Mouse (Mus musculus) subcutaneous adipose tissue, adult 2 months (tissue): ENCODE data around the gene Olfr348. TPM values are rescaled to one million over a fixed set of nuclear protein-coding genes. Genes with fewer than 3 reads are reported as not detected.

Experiments
- polyA plus RNA-seq: library from polyadenylated mRNA; depleted of rRNA; stranded (reverse); fragments of >200 nt; gene quantifications from 2 replicates; pipeline ENCODE4 v1.2.3, GENCODE M21; 2012; ENCODE audit warnings: low replicate concordance; rRNA removed

Olfr348 gene
- polyA plus RNA-seq, result not detected in 2 replicates

DNA sequence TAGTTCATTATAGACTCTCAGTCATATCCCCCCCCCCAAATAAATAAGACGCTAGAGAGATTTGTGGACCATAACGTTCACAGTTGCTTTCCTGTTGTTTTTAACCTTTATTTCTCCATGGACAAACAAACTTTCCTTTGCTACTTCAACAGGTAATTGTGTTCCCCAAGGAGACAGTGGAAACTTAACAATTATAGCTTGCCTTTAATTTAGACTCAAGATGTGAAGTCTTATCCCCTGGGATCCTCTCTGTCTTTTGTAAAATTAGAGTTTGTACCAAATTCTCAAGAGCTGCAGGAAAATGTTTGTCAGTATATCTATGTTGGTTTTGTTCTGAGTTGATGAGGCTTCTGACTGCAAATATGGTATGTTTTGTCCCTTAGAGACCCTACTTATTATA lies at the start of gene Olfr348:
TSS of gene Olfr348 (plus strand) at position 301 of the 400 bp plus-strand sequence.

DNA sequence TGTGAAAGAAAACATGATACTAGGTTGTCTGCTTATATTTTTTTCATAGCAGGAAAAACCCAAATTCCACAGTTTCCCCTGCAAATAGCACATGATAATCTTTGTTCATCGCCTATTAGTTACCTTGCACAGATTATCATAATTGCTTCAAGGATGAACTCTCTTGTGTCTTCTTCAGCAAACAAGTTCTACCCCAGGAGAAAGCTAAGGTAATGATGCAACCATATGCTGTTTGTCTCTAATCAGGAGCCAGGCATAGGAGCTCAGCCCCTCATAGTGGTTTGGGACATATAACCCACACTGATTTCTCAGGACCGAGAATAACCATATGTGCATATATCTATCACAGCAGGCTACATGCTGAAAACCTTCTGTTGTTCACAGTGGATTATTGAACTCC lies 6.2 kb downstream of the Olfr348 start, which contains the start of gene Olfr50:
TSS of gene Olfr50 (plus strand) at position 301 of the 400 bp plus-strand sequence.

DNA sequence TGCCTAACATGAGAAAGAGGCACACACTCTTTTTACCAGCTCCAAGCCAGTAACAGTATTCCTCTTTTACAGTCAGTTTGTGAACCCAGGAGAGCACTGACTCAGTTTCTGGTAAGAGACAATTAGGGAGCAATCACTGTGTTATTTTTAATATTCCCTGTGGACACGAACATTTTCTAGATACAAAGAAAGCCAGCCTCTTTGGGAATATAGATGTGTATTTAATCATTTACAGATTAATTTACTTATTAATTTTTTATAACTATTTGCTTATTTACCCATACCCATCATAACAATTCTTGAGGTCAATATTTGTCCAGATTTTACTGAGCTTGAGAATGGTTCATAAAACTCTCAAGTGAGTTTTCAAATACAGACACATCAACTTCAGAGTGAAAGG lies 32.9 kb downstream of the Olfr348 start, which contains the start of gene Olfr3:
TSS of gene Olfr3 (minus strand) at position 101 of the 400 bp plus-strand sequence.

Other genes starting within 250 kb of the Olfr348 start
- gene Olfr344, start 217.6 kb upstream of the Olfr348 start, polyA plus RNA-seq, result not detected in 2 replicates
- gene Olfr345, start 144.2 kb upstream of the Olfr348 start, polyA plus RNA-seq, result not detected in 2 replicates
- gene Olfr346, start 98.5 kb upstream of the Olfr348 start, polyA plus RNA-seq, result not detected in 2 replicates
- not detected in 2 replicates for gene Olfr347, start 52.4 kb upstream of the Olfr348 start, polyA plus RNA-seq
- not detected in 2 replicates for gene Olfr50, start 6.3 kb downstream of the Olfr348 start, polyA plus RNA-seq
- not detected in 2 replicates for gene Olfr3, start 32.8 kb downstream of the Olfr348 start, polyA plus RNA-seq
- gene Olfr350, start 62.0 kb downstream of the Olfr348 start, polyA plus RNA-seq, result not detected in 2 replicates
- gene Olfr351, start 78.4 kb downstream of the Olfr348 start, polyA plus RNA-seq, result not detected in 2 replicates
- gene Olfr352, start 84.2 kb downstream of the Olfr348 start, polyA plus RNA-seq, result not detected in 2 replicates
- gene Olfr353, start 108.7 kb downstream of the Olfr348 start, polyA plus RNA-seq, result not detected in 2 replicates
- gene Olfr354, start 121.4 kb downstream of the Olfr348 start, polyA plus RNA-seq, result not detected in 2 replicates
- gene Olfr355, start 144.6 kb downstream of the Olfr348 start, polyA plus RNA-seq, result not detected in 2 replicates
- gene Olfr356, start 152.8 kb downstream of the Olfr348 start, polyA plus RNA-seq, result not detected in 2 replicates
- not detected in 2 replicates for gene Olfr357, start 209.6 kb downstream of the Olfr348 start, polyA plus RNA-seq
- not detected in 2 replicates for gene Olfr358, start 225.1 kb downstream of the Olfr348 start, polyA plus RNA-seq